Mouse (Mus musculus): ENCODE measurements at regions not wholly inside any gene's neighbourhood (a gene's known extent, or its start where the extent isn't known, plus 50 kb on each side); places are given as distances from the start of the nearest gene placed in this dataset.
A peak's percentile ranks its signal among the peaks of the same experiment; 100 is the strongest.

DNA sequence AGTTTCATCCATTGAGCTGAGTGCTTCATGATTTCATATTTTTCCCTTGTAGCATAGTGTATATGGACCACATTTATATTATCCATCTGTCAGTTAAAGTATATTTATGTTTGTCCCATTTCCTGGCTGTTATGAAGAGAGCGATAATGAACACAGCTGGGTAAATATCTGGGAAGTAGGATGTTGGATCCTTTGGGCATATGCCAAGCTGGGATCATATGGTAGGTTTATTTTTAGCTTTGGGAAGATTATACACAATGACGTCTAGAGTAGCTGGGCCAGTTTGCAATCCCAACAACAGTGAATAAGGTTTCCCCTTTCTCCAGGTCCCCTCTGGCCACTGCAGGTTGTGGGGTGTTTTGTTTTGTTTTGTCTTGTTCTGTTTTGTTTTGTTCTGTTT, 164.5 kb downstream of the Gm765 start:
- DNase-seq, result no peak

- no peak for DNase-seq
Measured at GRCm38 (mm10) chr6:98149043-98149813, 193.3 kb downstream of the Gm765 start.

- no peak for DNase-seq
Measured at GRCm38 (mm10) chr6:98147855-98148254, 194.7 kb downstream of the Gm765 start.

- peak; percentile 32 for DNase-seq
Measured at GRCm38 (mm10) chr6:98132931-98133330, 209.6 kb downstream of the Gm765 start.

DNA sequence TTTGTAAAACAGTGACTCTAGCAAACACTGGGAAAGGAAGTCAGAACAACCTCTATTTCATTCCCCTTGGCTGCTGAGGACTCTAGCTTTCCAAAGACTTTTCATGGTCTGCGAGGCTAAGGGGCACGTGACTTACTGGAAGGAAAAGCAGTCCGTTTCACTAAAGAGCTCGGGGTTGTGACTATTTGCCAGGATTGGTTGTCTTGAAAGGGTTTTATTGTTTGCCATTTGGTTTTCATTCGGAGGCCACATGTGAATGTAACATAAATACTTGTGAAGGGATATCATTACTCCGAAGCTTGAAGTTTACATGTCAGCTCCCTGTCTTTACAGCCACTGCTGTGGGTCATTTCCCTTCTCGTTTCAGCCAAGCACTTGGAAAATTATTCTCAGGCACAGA, 217.1 kb downstream of the Gm765 start:
- DNase-seq, result no peak

DNA sequence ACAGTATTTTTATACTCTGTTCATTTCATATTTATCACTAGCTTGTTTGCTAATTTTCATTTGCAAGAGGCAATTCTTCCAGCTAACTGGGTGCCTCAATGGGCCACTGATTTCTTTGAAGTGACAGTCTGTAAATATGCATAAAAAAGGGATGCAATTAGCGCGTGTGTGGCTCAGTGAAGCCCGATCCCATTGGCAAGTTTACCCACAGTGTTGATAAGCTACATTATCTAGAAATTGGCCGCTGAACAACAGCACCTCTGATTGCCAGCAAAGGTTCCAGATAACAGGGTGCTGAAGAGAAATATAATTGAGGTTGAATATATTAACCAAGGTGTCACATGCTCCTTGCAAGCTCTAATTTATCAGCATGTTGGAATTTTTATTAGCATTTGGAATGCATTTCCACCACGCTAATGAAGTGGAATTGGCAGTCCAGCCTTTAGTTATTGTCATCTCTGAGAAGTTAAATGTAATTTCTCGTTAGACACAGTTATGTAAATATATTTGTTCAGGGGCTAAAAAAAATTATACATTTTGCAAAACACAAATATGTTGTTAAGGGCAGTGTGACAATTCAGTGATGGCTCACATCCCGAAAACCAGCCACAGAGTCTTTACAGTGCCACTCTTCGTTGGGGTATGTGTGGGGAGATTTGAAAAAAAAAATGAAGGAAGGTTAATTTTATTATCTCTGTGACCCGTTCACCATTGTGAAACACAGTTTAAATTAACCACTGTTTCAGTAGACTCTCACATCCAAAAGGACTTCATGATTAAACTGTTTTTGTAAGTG, 224.0 kb downstream of the Gm765 start:
- DNase-seq, result no peak

GRCm38 (mm10) chr6:98114327-98115134, 228.0 kb downstream of the Gm765 start:
- DNase-seq, result no peak

DNA sequence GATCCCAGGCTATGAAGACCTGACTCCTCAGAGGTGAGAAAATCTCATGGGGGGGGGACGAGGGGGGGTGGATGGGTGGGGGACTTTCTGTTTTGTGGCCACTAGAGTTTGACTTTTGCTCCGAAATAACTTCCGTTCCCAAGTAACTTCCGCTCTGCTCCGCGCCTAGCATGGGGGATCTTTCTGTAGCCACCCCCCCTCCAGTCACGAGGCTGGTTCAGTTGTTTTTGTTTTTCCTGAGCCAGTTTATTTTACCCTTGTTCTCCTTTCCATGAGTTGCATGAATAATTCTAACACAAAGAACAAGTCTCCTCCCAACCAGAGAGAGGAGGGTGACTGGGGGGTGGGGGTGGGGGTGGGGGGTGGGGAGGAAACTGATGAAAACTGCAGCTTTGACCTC, 228.8 kb downstream of the Gm765 start:
- DNase-seq, result no peak

- no peak for DNase-seq
Measured at GRCm38 (mm10) chr6:98112495-98113115, 229.9 kb downstream of the Gm765 start.

DNA sequence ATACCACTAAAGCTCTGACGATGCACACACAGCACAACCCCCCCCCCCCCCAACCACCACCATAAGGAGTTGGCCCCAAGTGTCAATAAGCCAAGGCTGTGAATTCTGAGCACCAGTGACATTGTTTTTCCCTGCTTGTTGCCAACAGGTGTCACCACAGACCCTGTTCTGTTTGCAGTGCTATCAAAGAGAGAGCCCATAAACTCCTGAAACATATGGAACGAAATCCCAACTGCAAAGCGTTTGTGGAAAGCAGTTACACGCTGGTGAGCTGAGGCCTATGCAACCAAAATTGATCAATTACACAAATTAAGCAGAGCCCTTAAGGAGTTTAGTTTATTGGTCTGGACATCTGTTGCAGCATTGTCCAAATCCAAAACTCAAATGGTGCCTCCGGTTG, 235.4 kb downstream of the Gm765 start:
- no peak for DNase-seq

- DNase-seq, result peak; percentile 92
Measured at GRCm38 (mm10) chr6:98105280-98106090, 237.1 kb downstream of the Gm765 start.

DNA sequence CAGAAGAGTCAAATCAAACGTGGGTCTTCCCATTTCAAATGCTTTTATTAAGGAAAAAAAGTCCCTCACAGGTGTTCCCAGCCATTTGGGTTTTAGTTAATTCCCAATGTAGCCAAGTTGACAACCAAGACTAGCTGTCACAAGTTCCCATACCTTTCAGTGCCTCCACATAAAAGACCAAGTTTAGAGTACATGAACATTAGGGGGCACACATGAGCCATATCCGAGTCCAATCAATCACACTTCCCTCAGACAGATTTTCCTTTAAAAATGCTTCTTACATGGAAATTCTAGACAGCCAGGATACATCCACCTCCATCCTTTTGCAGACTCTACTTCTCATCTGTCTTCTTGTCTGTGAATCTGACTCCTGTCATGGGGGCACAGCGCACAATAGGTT, 238.1 kb downstream of the Gm765 start:
- DNase-seq, result no peak

- no peak for DNase-seq
Measured at GRCm38 (mm10) chr6:98101023-98101422, 241.5 kb downstream of the Gm765 start.

DNA sequence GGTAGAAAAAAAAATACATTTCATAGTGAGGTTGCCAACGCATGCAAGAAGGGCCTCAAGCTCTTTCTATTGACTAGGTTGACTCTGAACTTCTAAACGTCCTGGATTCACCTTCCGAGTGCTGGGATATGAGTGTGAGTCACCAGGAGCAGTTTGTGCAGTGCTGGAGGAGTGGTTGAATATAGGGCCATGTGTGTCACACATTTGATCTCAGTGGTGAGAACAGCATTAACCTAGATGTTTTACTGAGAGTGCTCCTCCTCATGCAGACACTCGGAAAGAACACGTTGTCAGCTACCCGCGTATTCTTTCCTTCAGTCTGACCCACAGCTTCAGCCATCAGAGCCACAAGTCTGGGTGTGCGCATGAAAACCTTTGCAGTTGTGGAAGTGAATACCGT, 243.4 kb downstream of the Gm765 start:
- no peak for DNase-seq

- DNase-seq, result no peak
Measured at GRCm38 (mm10) chr6:98095243-98095642, 247.3 kb downstream of the Gm765 start.

DNA sequence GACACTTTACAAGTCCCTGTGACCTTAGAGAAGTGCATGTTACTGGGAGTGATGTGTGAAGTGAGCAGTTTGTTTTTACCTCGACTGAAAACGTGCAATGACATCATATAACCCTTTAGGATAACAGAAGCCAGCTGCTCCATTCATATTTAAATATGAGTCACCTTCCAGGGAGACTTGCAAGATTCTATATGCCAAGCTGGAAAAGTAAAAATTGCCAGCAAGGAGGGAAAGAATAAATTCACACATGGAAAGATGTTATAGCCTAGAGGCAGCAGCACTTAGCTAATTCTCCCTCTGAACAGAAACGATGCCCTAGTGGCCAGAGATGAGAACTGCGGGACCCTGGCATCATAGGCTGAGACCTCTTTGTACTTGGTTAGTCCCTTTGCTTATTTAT, 253.4 kb downstream of the Gm765 start:
- peak; percentile 34 for DNase-seq

- no peak for DNase-seq
Measured at GRCm38 (mm10) chr6:98080076-98080475, 262.5 kb downstream of the Gm765 start.
